Mouse (Mus musculus) mammary gland, adult 2 months (tissue): Measurements from ENCODE around the gene Olfr1233. TPM values are rescaled to one million over a fixed set of nuclear protein-coding genes. Genes with fewer than 3 reads are reported as not detected.

Experiments used
- polyA plus RNA-seq: library from polyadenylated mRNA; depleted of rRNA; stranded (reverse); fragments of >200 nt; gene quantifications from 2 replicates; pipeline ENCODE4 v1.2.3, GENCODE M21; 2012; ENCODE audit warnings: low replicate concordance; rRNA removed

Gene Olfr1233
- polyA plus RNA-seq = not detected in 2 replicates

GRCm38 (mm10) chr2:89342298-89342697 lies at the start of gene Olfr1233:
TSS of gene Olfr1233 (minus strand) at chr2:89342398.

GRCm38 (mm10) chr2:89364765-89365164 lies 22.6 kb upstream of the Olfr1233 start, which contains the start of gene Olfr1234:
TSS of gene Olfr1234 (minus strand) at chr2:89364865.

GRCm38 (mm10) chr2:89329575-89329974 lies 12.6 kb downstream of the Olfr1233 start, which contains the start of gene Olfr1232:
TSS of gene Olfr1232 (minus strand) at chr2:89329675.

GRCm38 (mm10) chr2:89306974-89307373 lies 35.2 kb downstream of the Olfr1233 start, which contains the start of gene Olfr1231:
TSS of gene Olfr1231 (minus strand) at chr2:89307074.

DNA sequence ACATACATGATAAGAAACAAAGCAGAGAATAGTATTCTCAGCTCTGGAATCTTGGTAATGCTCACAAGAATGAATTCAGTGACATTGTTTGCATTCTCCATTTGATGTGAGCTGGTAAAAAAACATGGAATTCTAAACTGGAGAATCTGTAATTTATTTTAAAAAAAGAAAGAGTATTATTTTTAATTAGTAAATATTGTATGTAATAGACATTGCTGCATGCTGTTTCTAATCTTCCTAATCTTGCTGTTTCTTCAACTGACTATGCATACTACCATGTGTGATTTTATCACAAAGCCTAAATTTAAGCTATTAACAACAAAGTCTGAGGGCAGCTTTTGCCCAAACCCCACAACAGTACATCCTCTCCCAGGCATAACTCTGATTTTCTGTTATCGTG lies 45.0 kb downstream of the Olfr1233 start, which contains the start of gene Olfr1230:
Gene Olfr1230 (minus strand): TSS at position 101 of the 400 bp plus-strand sequence.

GRCm38 (mm10) chr2:89287914-89288313 lies 54.3 kb downstream of the Olfr1233 start, which contains the start of gene Olfr1229:
TSS of gene Olfr1229 (minus strand) at chr2:89288014.

Other genes starting within 250 kb of the Olfr1233 start
- gene Olfr1220, start 235.6 kb downstream of the Olfr1233 start, polyA plus RNA-seq = not detected in 2 replicates
- gene Olfr1221, start 225.1 kb downstream of the Olfr1233 start, polyA plus RNA-seq = not detected in 2 replicates
- not detected in 2 replicates for gene Olfr1222, start 209.3 kb downstream of the Olfr1233 start, polyA plus RNA-seq
- not detected in 2 replicates for gene Olfr1223, start 190.8 kb downstream of the Olfr1233 start, polyA plus RNA-seq
- gene Olfr1224-ps1, start 178.3 kb downstream of the Olfr1233 start, polyA plus RNA-seq = not detected in 2 replicates
- not detected in 2 replicates for gene Olfr1225, start 167.7 kb downstream of the Olfr1233 start, polyA plus RNA-seq
- not detected in 2 replicates for gene Olfr1226, start 142.3 kb downstream of the Olfr1233 start, polyA plus RNA-seq
- gene Olfr1228, start 88.3 kb downstream of the Olfr1233 start, polyA plus RNA-seq = not detected in 2 replicates
- not detected in 2 replicates for gene Olfr1229, start 54.4 kb downstream of the Olfr1233 start, polyA plus RNA-seq
- gene Olfr1230, start 45.1 kb downstream of the Olfr1233 start, polyA plus RNA-seq = not detected in 2 replicates
- not detected in 2 replicates for gene Olfr1231, start 35.3 kb downstream of the Olfr1233 start, polyA plus RNA-seq
- not detected in 2 replicates for gene Olfr1232, start 12.7 kb downstream of the Olfr1233 start, polyA plus RNA-seq
- gene Olfr1234, start 22.5 kb upstream of the Olfr1233 start, polyA plus RNA-seq = not detected in 2 replicates
- gene Olfr1238, start 67.3 kb upstream of the Olfr1233 start, polyA plus RNA-seq = not detected in 2 replicates
- gene Olfr1239, start 78.0 kb upstream of the Olfr1233 start, polyA plus RNA-seq = not detected in 2 replicates
- not detected in 2 replicates for gene Olfr1240, start 100.6 kb upstream of the Olfr1233 start, polyA plus RNA-seq
- not detected in 2 replicates for gene Olfr1241, start 144.7 kb upstream of the Olfr1233 start, polyA plus RNA-seq
- not detected in 2 replicates for gene Olfr1242, start 155.9 kb upstream of the Olfr1233 start, polyA plus RNA-seq
- not detected in 2 replicates for gene Olfr1243, start 189.1 kb upstream of the Olfr1233 start, polyA plus RNA-seq
- not detected in 2 replicates for gene Olfr1245, start 236.0 kb upstream of the Olfr1233 start, polyA plus RNA-seq